Mouse (Mus musculus): Measurements from ENCODE around the gene Hyal3. TPM values are rescaled to one million over a fixed set of nuclear protein-coding genes. Genes with fewer than 3 reads are reported as not detected.

Hyal3 gene
- polyA plus RNA-seq, 1 experiment from 2014 or later: 2.4 TPM

DNA sequence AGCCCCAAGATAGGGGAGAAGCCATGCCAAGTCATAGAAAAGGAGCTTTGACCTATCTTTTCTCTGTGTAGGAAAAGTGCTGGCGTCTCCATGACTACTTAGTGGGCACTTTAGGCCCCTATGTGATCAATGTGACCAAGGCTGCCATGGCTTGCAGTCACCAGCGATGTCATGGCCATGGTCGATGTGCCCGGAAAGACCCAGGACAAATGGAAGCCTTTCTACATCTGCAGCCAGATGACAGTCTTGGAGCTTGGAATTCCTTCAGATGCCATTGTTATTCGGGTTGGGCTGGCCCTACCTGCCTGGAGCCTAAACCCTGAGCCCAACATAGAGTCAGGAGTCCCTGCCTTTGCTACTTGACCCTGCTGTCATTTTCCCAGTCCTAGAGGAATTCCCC, 5.9 kb downstream of the Hyal3 start:
- Histone ChIP-seq H3K36me3 (ENCODE audit: control insufficient read depth, insufficient read depth, low read length) (peaks cover 14% of the 10 kb centered on the region), H3K4me1 (ENCODE audit: control insufficient read depth, insufficient read depth, low read length) (peaks cover 19% of the 10 kb centered on the region), H3K27ac (ENCODE audit: low read length) (no peak overlapping the region), H3K9me3 (replicated peaks; ENCODE audit: control insufficient read depth, low read length, poor library complexity, severe bottlenecking) (no peaks in the 10 kb centered on the region), H3K4me2 (ENCODE audit: low read length) (no peak overlapping the region), H3K27me3 (ENCODE audit: control insufficient read depth, insufficient read depth, low read depth, low read length) (no peaks in the 10 kb centered on the region), H3K9ac (ENCODE audit: low read depth, low read length) (no peak overlapping the region), H3K4me3 (ENCODE audit: low read depth, low read length) (no peak overlapping the region)
- ATAC-seq: no peak
- 96% methylated on average over 5 of the region's 5 CpGs for WGBS

DNA sequence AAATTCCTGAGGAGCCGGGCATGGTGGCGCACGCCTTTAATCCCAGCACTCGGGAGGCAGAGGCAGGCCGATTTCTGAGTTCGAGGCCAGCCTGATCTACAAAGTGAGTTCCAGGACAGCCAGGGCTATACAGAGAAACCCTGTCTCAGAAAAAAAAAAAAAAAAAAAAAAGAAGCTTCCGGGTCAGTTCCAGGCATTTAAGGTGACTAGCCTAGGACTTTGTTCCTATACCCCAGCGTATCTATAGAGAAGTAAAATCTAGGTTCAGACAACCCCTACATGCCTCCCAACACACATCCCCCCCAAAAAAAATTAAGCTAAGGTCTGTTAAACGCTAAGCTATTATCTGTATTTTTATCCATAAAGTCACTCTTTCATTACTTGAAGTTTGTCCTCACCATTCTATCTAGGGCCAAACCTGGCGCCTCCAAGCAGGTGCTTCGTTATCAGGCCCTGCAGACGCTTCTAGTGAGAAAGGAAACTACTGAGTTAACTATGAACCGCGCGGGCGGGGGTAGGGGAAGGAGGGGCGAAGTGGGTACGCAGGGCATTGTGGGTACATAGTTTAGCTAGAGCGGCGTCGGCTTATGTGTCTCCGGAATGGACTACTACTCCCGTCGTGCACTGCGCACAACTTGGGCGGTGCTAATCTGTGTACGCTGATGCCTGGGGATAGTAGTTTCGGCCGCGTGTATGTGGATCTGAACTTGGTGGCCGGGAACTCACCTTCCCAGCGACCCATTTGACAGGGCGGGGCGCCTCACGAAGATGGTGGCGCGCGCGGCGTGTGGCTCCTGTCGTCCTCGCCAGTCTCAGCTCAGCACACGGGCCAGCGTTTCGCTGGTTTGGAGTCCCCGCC, 6.6 kb downstream of the Hyal3 start, which contains the start of gene Ifrd2:
Ifrd2 (plus strand) TSS at position 669 of the 859 bp plus-strand sequence.
- peak within 1 kb of the TSS; percentile 38; the same call in 1 of the 2 replicates for H3K27ac ChIP-seq (ENCODE audit: low read length)
- H3K36me3 ChIP-seq (ENCODE audit: control insufficient read depth, insufficient read depth, low read length): peaks cover 14% of the 10 kb centered on the region
- ATAC-seq: peak; percentile 97
- peaks cover 14% of the 10 kb centered on the region for H3K4me1 ChIP-seq (ENCODE audit: control insufficient read depth, insufficient read depth, low read length)
- H3K9me3 ChIP-seq (replicated peaks; ENCODE audit: control insufficient read depth, low read length, poor library complexity, severe bottlenecking): no peaks in the 10 kb centered on the region
- H3K4me2 ChIP-seq (ENCODE audit: low read length): peak within 1 kb of the TSS; percentile 92
- 13% methylated on average over 46 of the region's 46 CpGs for WGBS
- peak within 1 kb of the TSS; percentile 67 for H3K9ac ChIP-seq (ENCODE audit: low read depth, low read length)
- peak within 1 kb of the TSS; percentile 79 for H3K4me3 ChIP-seq (ENCODE audit: low read depth, low read length)
- no peaks in the 10 kb centered on the region for H3K27me3 ChIP-seq (ENCODE audit: control insufficient read depth, insufficient read depth, low read depth, low read length)

GRCm38 (mm10) chr9:107587833-107588639, 7.4 kb downstream of the Hyal3 start:
- Histone ChIP-seq H3K36me3 (ENCODE audit: control insufficient read depth, insufficient read depth, low read length) (peaks cover 12% of the 10 kb centered on the region), H3K27me3 (ENCODE audit: control insufficient read depth, insufficient read depth, low read depth, low read length) (no peaks in the 10 kb centered on the region), H3K9me3 (replicated peaks; ENCODE audit: control insufficient read depth, low read length, poor library complexity, severe bottlenecking) (no peaks in the 10 kb centered on the region), H3K4me2 (ENCODE audit: low read length) (peak overlapping the region; percentile 92), H3K4me1 (ENCODE audit: control insufficient read depth, insufficient read depth, low read length) (peaks cover 12% of the 10 kb centered on the region), H3K4me3 (ENCODE audit: low read depth, low read length) (peak overlapping the region; percentile 79), H3K27ac (ENCODE audit: low read length) (peak overlapping the region; percentile 38; the same call in 1 of the 2 replicates), H3K9ac (ENCODE audit: low read depth, low read length) (peak overlapping the region; percentile 67)
- ATAC-seq: no peak; the same call in 1 of the 2 replicates
- WGBS: 7% methylated on average over 33 of the region's 33 CpGs

DNA sequence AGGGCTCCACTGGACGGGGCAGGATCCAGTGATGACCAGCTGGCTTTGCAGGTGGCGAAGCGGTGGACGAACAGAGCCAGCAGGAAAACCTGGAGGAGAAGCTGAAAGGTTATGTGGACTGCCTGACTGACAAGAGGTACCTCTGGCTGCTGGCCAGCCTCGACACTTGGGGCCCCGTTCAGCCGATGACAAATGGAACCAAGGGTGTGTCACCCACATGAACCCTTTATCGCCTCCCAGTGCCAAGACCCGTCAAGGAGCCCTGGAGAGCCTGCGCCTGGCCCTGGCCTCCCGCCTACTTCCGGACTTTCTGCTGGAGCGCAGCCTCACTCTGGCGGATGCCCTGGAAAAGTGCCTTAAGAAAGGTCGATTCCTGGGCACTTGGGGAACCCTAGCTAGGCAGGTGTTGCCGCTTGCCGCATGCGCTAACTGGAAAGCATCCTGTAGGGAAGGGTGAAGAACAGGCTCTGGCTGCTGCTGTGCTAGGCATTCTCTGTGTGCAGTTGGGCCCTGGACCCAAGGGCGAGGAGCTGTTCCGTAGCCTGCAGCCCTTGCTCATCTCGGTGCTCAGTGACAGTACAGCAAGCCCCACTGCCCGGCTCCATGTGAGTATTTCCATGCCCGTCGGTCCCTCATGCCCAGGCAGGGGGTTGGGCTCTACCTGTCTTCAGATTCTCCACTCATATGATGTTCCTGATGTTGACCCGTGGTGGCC, 9.6 kb downstream of the Hyal3 start:
- H3K36me3 ChIP-seq (ENCODE audit: control insufficient read depth, insufficient read depth, low read length): peaks cover 20% of the 10 kb centered on the region
- no peak for ATAC-seq
- no peak overlapping the region for H3K27ac ChIP-seq (ENCODE audit: low read length)
- H3K4me2 ChIP-seq (ENCODE audit: low read length): no peak overlapping the region
- H3K27me3 ChIP-seq (ENCODE audit: control insufficient read depth, insufficient read depth, low read depth, low read length): no peaks in the 10 kb centered on the region
- peaks cover 12% of the 10 kb centered on the region for H3K4me1 ChIP-seq (ENCODE audit: control insufficient read depth, insufficient read depth, low read length)
- H3K9me3 ChIP-seq (replicated peaks; ENCODE audit: control insufficient read depth, low read length, poor library complexity, severe bottlenecking): no peaks in the 10 kb centered on the region
- WGBS: 92% methylated on average over 25 of the region's 25 CpGs
- no peak overlapping the region for H3K4me3 ChIP-seq (ENCODE audit: low read depth, low read length)
- no peak overlapping the region for H3K9ac ChIP-seq (ENCODE audit: low read depth, low read length)

DNA sequence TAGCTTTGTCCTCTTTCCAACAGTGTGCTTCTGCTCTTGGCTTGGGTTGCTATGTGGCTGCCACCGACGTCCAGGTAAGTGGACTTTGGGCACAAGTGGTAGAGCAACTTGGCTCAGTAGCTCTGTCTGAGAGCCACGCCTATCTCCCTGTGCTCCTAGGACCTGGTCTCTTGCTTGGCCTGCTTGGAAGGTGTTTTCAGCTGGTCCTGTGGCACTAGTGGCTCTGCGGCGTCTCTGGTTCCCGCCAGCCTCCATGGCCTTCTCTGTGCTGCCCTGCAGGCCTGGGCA, 10.1 kb downstream of the Hyal3 start:
- Histone ChIP-seq H3K9ac (ENCODE audit: low read depth, low read length) (no peak overlapping the region), H3K4me3 (ENCODE audit: low read depth, low read length) (no peak overlapping the region), H3K4me1 (ENCODE audit: control insufficient read depth, insufficient read depth, low read length) (peaks cover 12% of the 10 kb centered on the region), H3K27me3 (ENCODE audit: control insufficient read depth, insufficient read depth, low read depth, low read length) (no peaks in the 10 kb centered on the region), H3K27ac (ENCODE audit: low read length) (no peak overlapping the region), H3K9me3 (replicated peaks; ENCODE audit: control insufficient read depth, low read length, poor library complexity, severe bottlenecking) (no peaks in the 10 kb centered on the region), H3K4me2 (ENCODE audit: low read length) (no peak overlapping the region), H3K36me3 (ENCODE audit: control insufficient read depth, insufficient read depth, low read length) (peaks cover 20% of the 10 kb centered on the region)
- ATAC-seq: no peak
- WGBS: 92% methylated on average over 6 of the region's 6 CpGs

- no peaks in the 10 kb centered on the region for H3K27me3 ChIP-seq (ENCODE audit: control insufficient read depth, insufficient read depth, low read depth, low read length)
- H3K4me2 ChIP-seq (ENCODE audit: low read length): no peak overlapping the region
- H3K9me3 ChIP-seq (replicated peaks; ENCODE audit: control insufficient read depth, low read length, poor library complexity, severe bottlenecking): no peaks in the 10 kb centered on the region
- H3K9ac ChIP-seq (ENCODE audit: low read depth, low read length): no peak overlapping the region
- H3K4me3 ChIP-seq (ENCODE audit: low read depth, low read length): no peak overlapping the region
- no peak overlapping the region for H3K27ac ChIP-seq (ENCODE audit: low read length)
- ATAC-seq: no peak
- peaks cover 6% of the 10 kb centered on the region for H3K4me1 ChIP-seq (ENCODE audit: control insufficient read depth, insufficient read depth, low read length)
- 74% methylated on average over 11 of the region's 11 CpGs for WGBS
- peaks cover 20% of the 10 kb centered on the region for H3K36me3 ChIP-seq (ENCODE audit: control insufficient read depth, insufficient read depth, low read length)
Observed at GRCm38 (mm10) chr9:107593101-107593976, 12.7 kb downstream of the Hyal3 start.

DNA sequence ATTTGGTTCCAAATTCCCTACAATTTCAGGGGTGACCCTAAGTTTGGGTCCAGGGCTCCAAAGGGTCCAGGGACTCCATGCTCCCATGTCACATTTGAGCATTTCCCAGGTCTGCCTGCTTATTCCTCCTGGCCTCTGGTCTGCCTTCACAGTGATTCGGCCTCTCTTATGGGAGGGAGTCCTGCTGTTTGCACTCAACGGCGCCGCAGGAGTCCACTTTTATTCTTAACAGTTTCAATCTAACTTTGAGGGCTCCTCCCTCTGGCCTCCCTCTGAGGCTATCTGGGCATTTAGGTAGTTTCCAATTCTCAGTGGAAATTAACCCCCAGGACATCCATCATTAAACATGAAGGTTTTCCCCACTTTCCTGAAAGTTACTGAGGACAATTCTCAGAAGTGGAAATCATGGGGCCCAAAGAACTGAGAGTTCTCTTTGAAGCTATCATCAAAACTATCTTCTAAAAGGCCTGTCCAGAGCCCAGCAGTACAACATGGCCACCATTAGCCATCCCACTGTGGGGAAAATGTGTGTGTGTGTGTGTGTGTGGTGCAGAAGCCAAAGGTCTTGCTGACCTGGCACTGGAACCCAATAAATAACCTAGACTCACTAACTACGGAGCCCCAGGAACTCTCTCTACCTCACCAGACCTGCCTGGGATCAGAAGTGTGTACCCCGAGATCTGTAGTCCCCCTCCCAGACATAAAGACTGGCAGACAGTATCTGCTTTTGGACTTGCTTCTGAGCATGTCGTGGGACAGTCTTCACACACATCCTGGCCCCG, 13.9 kb downstream of the Hyal3 start:
- Histone ChIP-seq H3K27ac (ENCODE audit: low read length) (no peak overlapping the region), H3K9ac (ENCODE audit: low read depth, low read length) (no peak overlapping the region), H3K9me3 (replicated peaks; ENCODE audit: control insufficient read depth, low read length, poor library complexity, severe bottlenecking) (no peaks in the 10 kb centered on the region), H3K4me3 (ENCODE audit: low read depth, low read length) (no peak overlapping the region), H3K4me1 (ENCODE audit: control insufficient read depth, insufficient read depth, low read length) (no peaks in the 10 kb centered on the region; the same call in 1 of the 2 replicates), H3K27me3 (ENCODE audit: control insufficient read depth, insufficient read depth, low read depth, low read length) (no peaks in the 10 kb centered on the region), H3K36me3 (ENCODE audit: control insufficient read depth, insufficient read depth, low read length) (peaks cover 20% of the 10 kb centered on the region), H3K4me2 (ENCODE audit: low read length) (no peak overlapping the region)
- 74% methylated on average over 8 of the region's 8 CpGs for WGBS
- no peak for ATAC-seq

Data from midbrain, embryonic 16.5 days (tissue).